Mouse (Mus musculus) embryo, embryonic 9.5 days (tissue): ENCODE data around the gene Per2.

Source experiments
- DNase-seq: peaks from one replicate; pipeline ENCODE4 v3.0.0-alpha.2; 2017; ENCODE audit errors: extremely low spot score

Per2 gene

DNA sequence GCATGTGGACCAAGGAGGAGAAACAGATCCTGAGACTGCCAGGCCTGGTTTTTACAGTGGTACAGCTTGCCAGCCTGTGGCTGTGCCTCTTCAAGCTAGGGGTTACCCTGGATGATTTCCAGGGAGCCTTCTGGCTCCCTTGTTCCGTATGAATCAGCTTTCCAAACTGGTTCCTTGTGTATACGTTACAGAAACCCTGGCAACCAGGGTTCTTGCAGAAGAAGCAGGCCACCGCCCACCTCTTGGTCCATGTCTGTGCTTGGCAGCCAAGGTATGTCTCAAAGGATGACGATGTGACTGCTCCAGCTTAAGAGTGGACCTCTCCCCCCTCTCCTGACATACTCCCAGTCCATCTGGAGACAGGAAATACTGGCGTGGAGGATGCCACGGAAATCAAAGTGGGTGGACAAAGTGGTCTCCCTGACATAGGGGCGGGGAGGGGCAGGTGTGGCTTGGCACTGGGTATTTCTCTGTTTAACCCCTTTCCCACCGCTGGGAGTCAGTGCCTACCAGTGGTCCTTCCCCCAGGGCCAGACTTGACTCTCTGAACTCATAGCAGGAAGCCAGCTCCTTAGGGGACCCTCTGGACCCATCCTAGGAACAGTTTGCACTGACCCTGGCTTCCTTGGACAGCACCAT is 782 bp downstream of the Per2 start:
- peak; percentile 10 for DNase-seq

DNA sequence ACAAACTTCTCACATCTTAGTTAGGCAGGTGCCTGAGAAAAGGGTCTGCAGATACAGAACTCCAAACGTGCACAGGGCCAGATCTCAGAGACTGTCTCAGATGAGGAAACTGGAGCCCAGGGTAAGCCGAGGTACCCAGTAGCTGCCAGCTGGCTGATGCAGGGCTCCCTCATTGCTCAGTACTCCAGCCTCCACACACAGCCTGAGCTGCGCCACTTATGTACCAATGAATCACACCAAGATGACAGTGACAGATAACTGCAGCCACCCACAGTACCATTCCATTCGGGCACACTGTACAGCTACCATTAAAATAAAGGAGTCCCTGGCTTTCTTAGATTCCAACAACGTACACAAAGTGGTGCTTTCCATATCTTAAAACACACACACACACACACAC is 1.4 kb downstream of the Per2 start:
- no peak for DNase-seq

DNA sequence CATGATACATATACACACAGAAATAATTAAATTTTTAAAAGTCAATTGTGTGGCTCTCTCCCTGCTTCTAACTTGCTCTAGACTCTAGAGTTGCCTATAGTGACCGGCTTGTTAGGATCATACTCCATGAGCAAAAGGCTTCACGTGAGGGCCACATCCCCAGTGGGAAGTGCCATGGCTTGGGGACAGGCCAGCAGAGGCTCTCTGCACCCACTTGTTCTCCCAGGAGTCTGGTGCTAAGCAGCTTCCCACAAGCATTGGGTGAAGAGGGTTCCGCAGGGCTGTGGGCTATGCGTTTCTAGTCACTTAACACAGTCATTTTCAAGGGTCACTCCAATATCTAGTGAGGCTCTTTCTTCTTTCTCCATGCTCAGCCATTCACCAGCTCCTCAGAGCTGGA is 2.0 kb downstream of the Per2 start:
- DNase-seq: no peak

DNA sequence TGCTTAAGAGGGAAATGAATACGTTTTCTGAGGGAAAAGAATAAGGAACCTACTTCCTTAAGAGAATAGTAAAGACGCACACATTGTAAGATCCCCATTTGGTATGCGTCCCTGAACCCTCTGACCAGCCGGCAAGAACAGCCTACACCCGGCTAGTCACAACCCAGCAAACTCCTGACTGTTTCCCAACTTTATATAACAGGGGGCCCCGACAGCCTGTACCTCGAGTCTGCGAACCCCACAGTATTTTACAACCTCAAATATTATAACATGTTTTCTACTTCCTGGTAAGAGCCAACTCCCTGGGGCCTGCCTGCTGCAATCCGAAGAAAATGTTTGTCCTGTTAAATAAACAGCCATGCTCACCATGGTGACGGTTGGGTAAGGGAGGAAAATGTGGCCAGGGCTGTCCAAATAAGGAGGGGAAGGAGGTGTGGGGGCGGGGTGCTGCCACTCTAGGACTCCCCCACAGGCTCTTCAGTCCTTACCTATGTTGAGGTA is 2.8 kb downstream of the Per2 start:
- peak; percentile 59 for DNase-seq

DNA sequence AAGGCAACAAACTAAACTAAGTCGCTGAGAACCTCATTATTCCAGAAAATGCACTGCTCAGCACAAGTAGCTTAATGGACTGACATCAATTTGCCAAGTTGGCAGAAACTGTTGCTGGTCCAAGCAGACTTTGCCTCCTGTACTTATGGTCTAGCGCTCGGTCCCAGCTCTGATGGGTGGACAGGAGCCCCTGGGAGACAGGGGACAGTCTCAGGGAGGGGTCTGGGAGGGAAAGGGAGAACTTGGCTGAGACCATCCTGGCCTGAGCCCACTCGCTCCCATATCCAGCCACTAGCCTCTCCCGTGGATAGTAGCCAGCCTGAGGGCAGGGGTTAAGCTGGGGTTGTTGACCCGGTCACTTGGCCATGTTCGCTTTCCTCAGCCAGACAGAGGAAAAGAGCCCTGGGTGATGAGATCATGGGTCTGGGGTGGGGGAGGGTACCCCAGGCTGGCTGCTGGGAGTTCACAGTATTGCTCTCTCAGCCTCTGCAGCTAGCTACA is 3.4 kb downstream of the Per2 start:
- peak; percentile 70 for DNase-seq

DNA sequence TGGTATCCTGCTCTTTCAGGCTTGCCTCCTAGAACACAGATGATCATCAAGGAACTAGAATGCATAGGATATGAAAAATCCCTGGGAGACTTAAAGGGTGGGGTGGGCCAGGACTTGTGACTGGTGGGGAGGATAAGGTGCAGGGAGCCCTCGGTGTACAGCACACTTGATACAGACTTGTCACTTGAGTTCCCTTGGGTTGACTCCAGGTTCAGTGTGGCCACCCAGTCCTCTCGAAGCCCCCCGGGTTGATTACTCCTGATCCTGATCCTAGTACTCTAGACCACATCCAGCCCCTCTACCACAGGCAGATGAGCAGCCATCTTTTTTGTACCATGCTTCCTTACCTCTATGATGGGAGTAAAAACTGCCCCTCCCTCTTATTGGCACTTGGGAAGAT is 4.2 kb downstream of the Per2 start:
- DNase-seq: no peak

DNA sequence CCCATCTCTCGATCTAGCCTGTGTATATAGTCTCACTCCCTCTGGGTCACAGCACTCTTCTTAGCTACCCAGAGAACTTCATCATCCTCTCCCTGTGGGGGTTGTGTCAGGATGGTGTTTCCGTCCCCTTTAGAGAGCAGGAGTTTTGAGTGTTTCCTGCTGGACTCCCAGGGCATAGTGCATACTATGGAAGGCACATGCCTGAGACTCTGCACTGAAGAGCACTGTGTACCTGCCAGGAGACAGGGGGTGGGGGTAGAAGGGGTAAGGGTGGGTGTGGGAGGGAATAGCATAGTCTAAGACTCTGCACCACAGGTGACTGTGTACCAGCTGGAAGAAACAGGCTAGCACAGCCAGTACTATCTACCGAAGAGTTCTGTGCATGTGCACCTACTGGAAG is 4.8 kb downstream of the Per2 start:
- DNase-seq: no peak

DNA sequence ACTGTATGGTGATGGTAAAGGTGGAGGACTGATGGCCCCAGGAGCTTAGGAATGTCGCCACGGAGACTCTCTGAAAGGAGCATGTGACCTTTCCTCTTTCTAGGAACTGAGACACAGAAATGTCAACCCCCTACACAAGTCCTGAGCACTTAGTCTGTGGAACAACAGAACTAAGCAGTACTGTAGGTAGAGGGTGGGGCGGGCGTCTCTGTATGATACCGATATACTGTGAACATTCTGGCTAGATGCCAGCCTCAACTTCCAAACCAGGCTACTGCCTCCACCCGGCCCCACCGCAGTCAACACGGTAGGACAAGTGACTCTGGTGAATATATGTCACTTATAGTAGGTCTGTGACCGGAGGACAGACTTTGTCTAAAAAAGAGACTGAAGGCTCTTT is 5.2 kb downstream of the Per2 start:
- no peak for DNase-seq

DNA sequence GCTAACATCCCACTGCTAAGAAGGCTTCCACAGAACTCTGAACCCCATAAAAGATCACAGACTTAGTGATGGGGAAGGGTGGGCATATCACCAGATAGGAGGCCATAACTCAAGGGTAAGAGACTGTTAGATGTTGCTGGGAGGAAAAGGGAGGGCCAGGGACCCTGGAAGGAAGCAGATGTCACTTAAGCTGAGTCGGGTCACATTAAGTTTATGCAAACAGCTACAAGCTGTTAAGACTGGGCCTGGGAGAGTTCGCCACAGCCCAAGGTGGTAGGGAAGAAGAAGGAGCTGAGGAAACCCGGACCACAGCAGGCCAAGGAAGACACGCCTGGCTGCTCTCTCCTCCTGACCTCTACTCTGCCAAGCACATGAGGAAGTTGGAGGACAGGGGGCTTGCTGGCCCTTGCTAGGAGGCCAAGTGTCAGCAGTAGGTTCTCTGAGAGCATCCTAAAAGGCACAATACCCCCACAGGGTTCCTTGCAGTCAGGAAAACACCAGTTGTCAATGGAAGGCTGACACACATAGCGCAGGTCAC is 7.5 kb downstream of the Per2 start:
- no peak for DNase-seq

DNA sequence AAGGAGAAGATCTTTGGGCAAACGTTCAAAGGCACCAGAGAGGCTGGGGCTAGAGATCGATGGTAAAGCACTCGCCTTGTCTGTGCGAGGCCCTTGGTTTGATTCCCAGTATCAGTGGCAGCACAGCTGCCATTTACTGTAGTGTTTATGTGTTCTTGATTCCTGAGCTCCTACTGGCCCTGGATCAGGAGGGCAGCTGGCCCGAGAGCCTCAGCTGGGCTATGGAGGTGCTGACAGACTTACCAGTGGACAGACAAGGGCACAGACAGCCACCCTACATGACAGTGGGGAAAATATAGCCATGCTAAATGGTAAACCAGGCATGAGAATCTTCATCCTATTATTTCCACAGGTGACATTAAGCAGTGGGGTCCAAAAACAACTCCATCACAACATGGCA is 8.3 kb downstream of the Per2 start:
- no peak for DNase-seq

DNA sequence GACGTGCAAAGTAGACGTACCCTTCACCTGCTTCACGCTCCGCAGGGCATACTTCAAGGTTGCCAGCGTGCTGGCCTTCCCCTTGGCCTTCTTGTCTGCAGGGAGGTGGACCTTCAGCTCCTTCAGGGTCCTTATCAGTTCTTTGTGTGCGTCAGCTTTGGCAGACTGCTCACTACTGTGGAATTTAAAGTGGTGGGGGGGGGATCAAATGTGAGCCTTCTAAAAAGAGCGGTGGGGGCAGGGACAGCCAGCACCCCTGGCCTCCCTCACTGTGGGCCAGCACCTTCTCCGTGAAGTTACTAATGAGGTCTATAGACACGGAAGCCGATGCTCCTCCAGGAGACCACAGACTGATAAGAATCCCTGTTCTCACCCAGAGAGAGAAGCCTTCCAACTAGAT is 10.4 kb downstream of the Per2 start:
- no peak for DNase-seq

DNA sequence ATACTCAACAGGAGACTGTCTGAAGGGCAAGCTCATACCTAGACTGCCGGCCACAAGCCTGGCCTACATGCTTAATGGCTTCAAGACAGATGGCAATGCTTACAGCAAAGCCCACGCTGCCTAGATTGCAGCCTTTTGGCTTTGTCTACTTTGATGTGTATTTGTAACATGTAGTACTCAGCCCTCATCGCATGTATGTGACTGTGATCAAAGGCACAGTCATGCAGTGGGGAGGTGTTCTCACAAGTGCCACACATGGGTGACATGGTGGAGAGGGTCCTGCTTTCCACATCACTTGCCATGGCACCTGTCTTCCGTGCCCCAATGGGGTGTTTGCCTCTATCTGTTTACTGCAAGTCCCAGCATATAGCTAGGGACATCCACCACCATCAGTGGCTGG is 12.6 kb downstream of the Per2 start:
- no peak for DNase-seq

DNA sequence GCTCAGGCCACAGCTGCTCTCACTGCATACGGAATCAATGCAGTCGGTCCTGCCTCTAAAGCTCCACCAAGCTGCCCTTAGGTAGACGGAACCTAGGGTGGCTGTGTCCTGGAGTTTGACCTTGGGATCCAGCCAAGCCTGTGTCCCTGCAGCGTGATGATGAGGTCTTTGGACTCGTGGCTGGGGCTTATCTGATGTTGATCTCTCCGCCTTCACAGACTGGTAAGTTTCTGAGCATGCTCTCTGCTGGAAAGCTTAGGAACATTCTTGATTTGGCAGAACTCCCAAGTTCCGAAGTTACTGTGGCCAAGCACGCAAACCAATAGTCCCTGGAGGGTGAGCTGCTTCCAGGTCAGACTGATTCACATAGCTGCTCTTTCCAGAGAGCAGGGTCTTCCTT is 13.1 kb downstream of the Per2 start:
- no peak for DNase-seq

DNA sequence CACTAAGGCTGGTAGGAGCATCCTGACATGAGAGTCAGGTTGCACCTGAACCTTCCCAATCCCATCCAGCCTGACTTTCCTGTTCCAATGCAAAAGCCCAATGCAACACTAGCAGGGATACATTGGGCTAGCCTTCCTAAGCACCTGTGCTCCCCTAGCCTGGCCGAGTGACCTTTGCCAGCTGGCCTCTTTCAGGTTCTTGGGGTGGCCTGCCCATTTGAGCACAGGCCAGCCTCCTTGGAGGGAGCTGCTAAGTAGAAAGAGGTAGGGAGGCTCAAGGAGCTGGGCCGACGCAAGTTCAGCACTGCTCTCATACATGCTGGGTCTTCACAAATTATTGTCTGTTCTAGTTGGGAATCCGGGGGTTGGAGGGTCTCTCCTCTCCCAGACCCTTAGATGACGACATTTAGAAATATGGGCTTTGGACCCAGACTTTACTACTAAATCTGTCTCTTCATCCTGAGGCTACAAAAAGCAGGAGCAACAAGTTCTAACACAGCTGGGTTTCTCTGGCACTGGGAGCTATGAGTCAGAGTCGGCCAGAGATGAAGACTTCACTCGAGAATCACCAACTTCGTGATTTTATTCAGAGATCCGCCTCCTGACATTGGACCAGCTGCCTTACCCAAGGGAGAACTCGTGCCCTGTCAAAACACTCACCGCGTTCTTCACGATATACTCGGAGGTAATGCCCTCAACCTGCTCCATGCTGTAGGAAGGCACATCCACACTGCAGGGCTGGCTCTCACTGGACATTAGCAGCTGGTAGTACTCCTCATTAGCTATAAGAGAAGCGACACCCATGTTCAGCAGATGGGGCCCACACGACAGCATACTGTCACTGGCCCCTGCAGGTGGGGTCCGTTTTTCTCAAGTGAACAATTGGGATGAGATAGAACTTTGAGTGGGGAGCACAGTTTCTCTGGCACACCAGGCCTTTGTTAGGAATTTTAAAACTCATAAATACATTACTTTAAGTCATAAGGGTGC is 14.0 kb downstream of the Per2 start:
- no peak for DNase-seq

DNA sequence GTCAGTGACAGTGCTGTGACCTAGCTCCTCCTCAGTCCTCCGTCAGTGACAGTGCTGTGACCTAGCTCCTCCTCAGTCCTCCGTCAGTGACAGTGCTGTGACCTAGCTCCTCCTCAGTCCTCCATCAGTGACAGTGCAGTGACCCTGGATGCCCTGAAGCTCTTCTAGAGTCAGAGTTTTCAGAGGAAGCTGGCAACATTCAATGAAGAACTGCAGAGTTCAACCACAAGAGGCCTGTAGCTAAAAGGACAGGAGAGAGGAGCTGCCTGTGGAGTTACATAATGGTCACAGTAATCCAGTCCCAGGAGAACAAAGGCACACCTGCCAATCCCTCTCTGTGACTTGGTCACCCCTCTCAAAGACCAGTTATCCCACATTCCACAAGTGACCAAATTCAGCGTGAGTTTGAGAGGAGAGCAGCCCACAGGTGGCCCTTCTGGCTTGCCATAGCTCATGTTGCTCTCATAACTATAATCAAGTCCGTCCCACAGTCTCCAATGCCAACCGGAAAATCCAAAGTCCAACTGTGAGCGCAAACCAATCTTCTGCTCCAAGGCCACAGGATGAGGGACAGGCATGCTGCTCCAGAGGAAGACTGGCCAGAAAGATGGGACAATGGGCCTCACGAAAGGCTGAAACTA is 16.7 kb downstream of the Per2 start:
- DNase-seq: no peak

DNA sequence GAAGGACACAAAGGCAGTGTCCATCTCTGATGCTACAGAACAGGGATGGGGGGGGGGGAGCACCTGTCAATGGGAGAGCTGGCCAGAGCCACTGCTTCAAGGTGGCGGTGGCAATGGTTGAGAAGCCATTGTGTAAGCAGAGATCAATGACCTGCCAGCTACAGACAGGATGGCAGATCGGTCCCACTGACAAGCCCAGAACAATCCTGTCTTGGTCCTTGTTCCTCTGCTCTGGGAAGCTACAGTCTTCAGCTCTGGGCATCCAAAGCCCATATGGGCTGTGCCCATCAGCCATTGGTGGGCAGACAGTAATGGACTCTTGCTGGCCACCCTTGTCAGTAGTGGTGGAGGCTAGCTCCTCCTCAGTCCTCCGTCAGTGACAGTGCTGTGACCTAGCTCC is 17.3 kb downstream of the Per2 start:
- no peak for DNase-seq

DNA sequence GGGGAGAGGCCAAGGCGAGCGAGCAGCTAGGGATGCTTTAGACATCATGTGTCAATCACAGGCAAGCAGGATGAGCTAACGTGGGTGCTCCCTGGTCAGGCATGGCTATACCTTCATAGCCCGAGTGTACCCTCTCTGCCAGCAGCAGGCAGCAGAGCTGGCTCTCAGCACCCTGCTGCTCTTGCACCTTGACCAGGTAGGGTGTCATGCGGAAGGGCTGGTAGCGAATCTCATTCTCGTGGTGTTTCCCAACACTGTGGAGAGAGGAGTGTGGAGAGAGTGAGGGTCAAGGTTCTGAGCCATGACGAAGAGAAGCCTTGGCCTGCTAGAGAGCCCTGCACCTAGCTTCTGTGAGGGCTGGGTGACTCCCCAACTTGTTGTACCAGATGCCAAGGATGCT is 19.3 kb downstream of the Per2 start:
- no peak for DNase-seq

DNA sequence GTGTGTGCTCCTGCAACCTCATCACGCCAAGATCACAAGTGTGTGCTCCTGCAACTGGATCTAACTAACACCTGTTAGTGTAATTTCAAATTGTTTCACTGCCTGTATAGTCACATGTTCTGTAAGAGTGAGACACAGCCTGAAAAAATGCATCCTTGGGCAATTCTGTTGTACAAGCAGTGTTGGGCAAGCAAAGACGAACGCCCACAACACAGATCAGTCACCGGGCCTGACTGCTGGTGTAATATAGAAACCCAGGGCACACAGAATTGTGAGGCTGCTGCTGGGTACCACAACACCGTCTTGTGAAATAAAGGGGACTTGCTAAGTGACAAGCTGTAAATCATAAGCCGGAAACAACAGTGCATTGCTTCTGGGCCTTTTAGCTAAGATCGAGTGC is 21.6 kb downstream of the Per2 start:
- no peak for DNase-seq

DNA sequence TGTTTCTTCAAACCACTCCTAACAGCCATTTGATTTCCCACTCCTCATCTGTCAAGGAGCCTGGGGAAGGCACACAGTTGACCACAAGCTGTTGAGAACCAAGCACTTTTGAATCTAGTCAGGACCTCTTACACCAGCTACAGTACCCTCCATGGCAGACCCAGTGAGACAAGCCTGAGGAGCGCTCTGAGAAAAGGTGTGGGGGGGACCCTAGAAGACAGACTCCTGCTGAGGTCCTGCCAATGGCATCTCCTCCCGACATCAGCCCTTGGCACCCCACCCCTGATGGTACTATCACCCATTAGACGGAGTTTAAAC is 22.1 kb downstream of the Per2 start:
- no peak for DNase-seq

DNA sequence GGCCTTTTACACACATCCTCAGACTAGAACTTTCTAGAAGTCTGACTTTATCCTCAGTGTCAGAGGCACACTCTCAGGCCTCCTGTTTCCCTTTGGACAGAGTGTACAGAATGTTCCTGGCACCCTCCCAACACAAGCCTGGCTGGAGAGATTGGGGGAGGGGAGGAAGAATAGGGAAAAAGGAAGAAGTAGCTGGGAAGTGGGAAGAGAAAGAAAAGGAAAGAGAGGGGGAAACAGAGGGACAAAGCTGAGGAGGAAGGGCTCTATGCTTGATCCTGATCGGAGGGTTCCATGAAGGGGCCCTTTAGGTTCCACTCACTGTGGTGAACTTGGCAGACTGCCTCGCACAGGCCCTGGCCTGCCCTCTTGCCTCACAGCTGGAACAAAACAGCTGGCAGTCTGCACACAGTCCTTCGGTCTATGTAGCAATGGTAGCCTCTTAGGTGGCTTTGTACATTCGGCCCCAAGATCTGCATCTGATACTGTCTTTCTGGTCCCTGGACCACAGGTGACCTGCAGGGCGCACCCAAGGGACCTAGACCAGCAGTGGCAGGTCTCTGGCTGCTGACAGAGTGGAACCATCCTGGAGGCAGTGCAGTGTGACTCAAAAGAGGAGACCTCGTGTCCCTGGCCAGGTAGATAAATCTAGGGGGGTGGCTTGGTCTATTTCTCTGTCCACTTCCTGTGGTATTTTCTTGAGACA is 22.6 kb downstream of the Per2 start:
- no peak for DNase-seq

DNA sequence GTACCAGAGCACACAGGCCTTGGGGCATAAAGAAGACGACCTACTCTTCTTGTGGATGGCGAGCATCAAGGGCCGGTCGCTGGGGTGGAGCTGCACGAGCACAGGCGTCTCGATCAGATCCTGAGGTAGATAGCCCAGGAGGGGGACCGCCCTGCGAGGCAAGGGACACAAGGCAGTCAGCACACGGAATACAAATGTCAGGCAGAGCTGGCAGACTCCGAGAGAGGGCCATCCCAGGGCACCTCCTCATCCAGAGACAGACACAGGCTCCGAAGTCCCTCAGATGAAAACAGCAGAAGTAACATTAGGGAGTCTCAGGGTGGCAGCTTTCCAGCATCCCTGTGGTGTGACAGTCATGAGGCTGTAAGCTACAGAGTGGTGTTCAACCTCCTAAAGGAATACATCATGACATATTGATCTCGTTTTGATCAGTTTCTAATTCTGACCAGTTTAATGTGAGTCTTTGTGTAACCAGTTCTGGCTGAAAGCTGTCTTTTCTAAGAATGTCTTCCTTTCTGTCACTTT is 23.5 kb downstream of the Per2 start:
- DNase-seq: no peak
